Mouse (Mus musculus) brain, embryonic 14.5 days (tissue): ENCODE results near the gene Myl9.

Source experiments
- CTCF ChIP-seq: fragments of 200-500 bp; IDR thresholded peaks from 2 replicates; pipeline ENCODE4 v1.5.1; 2012; ENCODE audit warnings: inconsistent platforms, mild to moderate bottlenecking, moderate library complexity, borderline replicate concordance; ENCODE audit not compliant: insufficient read depth, insufficient read length; ENCODE audit errors: extremely low read depth
- POLR2A ChIP-seq: fragments of 200-500 bp; IDR thresholded peaks from 2 replicates; pipeline ENCODE4 v1.6.1; 2012; ENCODE audit warnings: mild to moderate bottlenecking, inconsistent platforms, borderline replicate concordance; ENCODE audit not compliant: poor library complexity, insufficient read depth, insufficient read length, severe bottlenecking; ENCODE audit errors: extremely low read depth

- no peak for TF ChIP-seq CTCF
- TF ChIP-seq POLR2A: no peak
These were observed 12.0 kb downstream of the Myl9 start for GRCm38 (mm10) chr2:156787090-156787775.
